Comparison of ENCODE assay signal across 19 mouse cellular contexts in genomic region chr17:89802148-89802547, GRCm38 (mm10).
DNase-seq lines count a peak whose midpoint lies in the region; ATAC-seq and TF ChIP-seq lines count a peak whose summit lies in the region.
"Had no signal": no experiment of that assay in that cellular context is flagged by ENCODE, and none has a peak within 500 bp of the region (broad histone marks: within the 10 kb centered on the region; RNA-seq: fewer than 3 reads in every experiment).

No protein-coding gene starts in this region.

- no peak overlapping the region for H3K4me2 ChIP-seq in stomach, postnatal 0 days (replicated peaks; ENCODE audit: low read depth)
- H3K4me2 ChIP-seq in forebrain, embryonic 16.5 days (ENCODE audit: low read length) = no peak overlapping the region
- no peak overlapping the region for H3K4me2 ChIP-seq in lung, postnatal 0 days (replicated peaks; ENCODE audit: low read depth, low read length)
- H3K4me2 ChIP-seq: embryonic facial prominence, embryonic 12.5 days; forebrain, embryonic 13.5 days; hindbrain, embryonic 13.5 days had no signal

- intact Hi-C loops in heart, postnatal 36 days (cut with DNase I) = no loop called here

- no peak overlapping the region for H3K9ac ChIP-seq in stomach, postnatal 0 days (ENCODE audit: low read length)
- H3K9ac ChIP-seq in forebrain, embryonic 16.5 days (replicated peaks; ENCODE audit: low read depth, low read length) = no peak overlapping the region
- no peak overlapping the region for H3K9ac ChIP-seq in lung, postnatal 0 days (replicated peaks; ENCODE audit: low read depth)
- H3K9ac ChIP-seq: embryonic facial prominence, embryonic 12.5 days; forebrain, embryonic 13.5 days; hindbrain, embryonic 13.5 days had no signal

- H3K36me3 ChIP-seq in stomach, postnatal 0 days (ENCODE audit: control insufficient read depth, insufficient read depth, low read length) = no peaks in the 10 kb centered on the region
- no peaks in the 10 kb centered on the region for H3K36me3 ChIP-seq in forebrain, embryonic 16.5 days (ENCODE audit: control insufficient read depth, insufficient read depth)
- H3K36me3 ChIP-seq in lung, postnatal 0 days (ENCODE audit: insufficient read depth, low read length) = no peaks in the 10 kb centered on the region
- H3K36me3 ChIP-seq: embryonic facial prominence, embryonic 12.5 days; heart, embryonic 10.5 days; hindbrain, embryonic 13.5 days had no signal

- peak; percentile 96 for DNase-seq in brain, adult 2 months (ENCODE audit: low read depth, low spot score)
- DNase-seq in cerebellum, adult 2 months = peak; percentile 80 to 92
- peak; percentile 85 for DNase-seq in cerebellum, postnatal 10 days
- no peak for DNase-seq in stomach, postnatal 0 days (ENCODE audit: low spot score)
- no peak for DNase-seq in lung, postnatal 0 days (ENCODE audit: low spot score)
- no peak for DNase-seq in heart, postnatal 36 days
- DNase-seq: adrenal gland, adult 2 months; adrenal gland, postnatal 25 days; gastrocnemius, adult 2 months; gastrocnemius, postnatal 25 days; heart, postnatal 10 days; kidney, adult 8-10 months had no signal

- ATAC-seq in cerebellum, adult (ENCODE audit: insufficient number of reproducible peaks, low FRiP score, low TSS enrichment) = peak; percentile 96
- ATAC-seq in stomach, postnatal 0 days (ENCODE audit: low FRiP score, low TSS enrichment) = no peak
- no peak for ATAC-seq in forebrain, embryonic 16.5 days
- no peak for ATAC-seq in lung, postnatal 0 days
- ATAC-seq: forebrain, embryonic 13.5 days; intestine, embryonic 16.5 days had no signal

- no peak for TF ChIP-seq EP300 in stomach, postnatal 0 days (optimal IDR thresholded peaks at IDR 0.05)
- TF ChIP-seq EP300 in lung, postnatal 0 days (IDR thresholded peaks at IDR 0.05) = no peak

- no peak for TF ChIP-seq POLR2A in cerebellum, adult 2 months (IDR thresholded peaks at IDR 0.05; ENCODE audit: borderline replicate concordance, insufficient read depth, low read length)

- no peaks in the 10 kb centered on the region for H3K9me3 ChIP-seq in stomach, postnatal 0 days (ENCODE audit: control insufficient read depth, low read length)
- no peaks in the 10 kb centered on the region for H3K9me3 ChIP-seq in forebrain, embryonic 16.5 days (ENCODE audit: control insufficient read depth, low read length)
- no peaks in the 10 kb centered on the region for H3K9me3 ChIP-seq in lung, postnatal 0 days (ENCODE audit: low read length)
- H3K9me3 ChIP-seq: embryonic facial prominence, embryonic 12.5 days; forebrain, embryonic 13.5 days; heart, embryonic 10.5 days; hindbrain, embryonic 13.5 days had no signal

- no peaks in the 10 kb centered on the region for H3K27me3 ChIP-seq in cerebellum, adult 2 months (ENCODE audit: control insufficient read depth, insufficient read depth, low read length)
- no peaks in the 10 kb centered on the region for H3K27me3 ChIP-seq in stomach, postnatal 0 days (ENCODE audit: control insufficient read depth, insufficient read depth, low read length)
- no peaks in the 10 kb centered on the region for H3K27me3 ChIP-seq in forebrain, embryonic 16.5 days (replicated peaks; ENCODE audit: control insufficient read depth, insufficient read depth, low read length)
- H3K27me3 ChIP-seq in lung, postnatal 0 days (replicated peaks; ENCODE audit: insufficient read depth, low read length) = no peaks in the 10 kb centered on the region
- H3K27me3 ChIP-seq: embryonic facial prominence, embryonic 12.5 days; forebrain, embryonic 13.5 days; hindbrain, embryonic 13.5 days had no signal

- no peaks in the 10 kb centered on the region; the same call in 1 of the 2 replicates for H3K4me1 ChIP-seq in cerebellum, adult 2 months (ENCODE audit: control insufficient read depth, insufficient read depth, low read length)
- H3K4me1 ChIP-seq in stomach, postnatal 0 days (replicated peaks; ENCODE audit: control insufficient read depth, insufficient read depth) = no peaks in the 10 kb centered on the region
- no peaks in the 10 kb centered on the region for H3K4me1 ChIP-seq in forebrain, embryonic 16.5 days (replicated peaks; ENCODE audit: control insufficient read depth, insufficient read depth, low read length)
- no peaks in the 10 kb centered on the region for H3K4me1 ChIP-seq in lung, postnatal 0 days (ENCODE audit: insufficient read depth, low read depth, low read length)
- H3K4me1 ChIP-seq: embryonic facial prominence, embryonic 12.5 days; forebrain, embryonic 13.5 days; heart, embryonic 10.5 days; hindbrain, embryonic 13.5 days had no signal

- TF ChIP-seq CTCF in cerebellum, adult 2 months (IDR thresholded peaks at IDR 0.05; ENCODE audit: borderline replicate concordance, insufficient read depth, low read depth, low read length) = no peak
- TF ChIP-seq CTCF in stomach, postnatal 0 days (IDR thresholded peaks at IDR 0.05; ENCODE audit: low read depth) = no peak
- TF ChIP-seq CTCF in lung, postnatal 0 days (IDR thresholded peaks at IDR 0.05) = no peak

- WGBS in cerebellum, adult 2 months = 17% methylated on average over 1 of the region's 1 CpGs
- WGBS in stomach, postnatal 0 days = 73% methylated on average over 1 of the region's 1 CpGs
- WGBS in forebrain, embryonic 16.5 days = 86% methylated on average over 1 of the region's 1 CpGs
- WGBS in lung, postnatal 0 days = 71% methylated on average over 1 of the region's 1 CpGs

- H3K4me3 ChIP-seq in cerebellum, adult 2 months (replicated peaks; ENCODE audit: insufficient read depth, low read depth, low read length) = no peak overlapping the region
- H3K4me3 ChIP-seq in stomach, postnatal 0 days (ENCODE audit: low read depth, low read length) = no peak overlapping the region
- H3K4me3 ChIP-seq in forebrain, embryonic 16.5 days (replicated peaks; ENCODE audit: low read length) = no peak overlapping the region
- no peak overlapping the region for H3K4me3 ChIP-seq in lung, postnatal 0 days (ENCODE audit: low read depth, low read length)
- H3K4me3 ChIP-seq: embryonic facial prominence, embryonic 12.5 days; forebrain, embryonic 13.5 days; gastrocnemius, adult 2 months; heart, embryonic 10.5 days; hindbrain, embryonic 13.5 days had no signal

- H3K27ac ChIP-seq in cerebellum, adult 2 months (ENCODE audit: insufficient read depth, low read length) = peak overlapping the region; percentile 39
- H3K27ac ChIP-seq in stomach, postnatal 0 days (replicated peaks) = no peak overlapping the region
- H3K27ac ChIP-seq in forebrain, embryonic 16.5 days (ENCODE audit: low read length) = no peak overlapping the region
- H3K27ac ChIP-seq in lung, postnatal 0 days (ENCODE audit: low read length) = no peak overlapping the region
- H3K27ac ChIP-seq: embryonic facial prominence, embryonic 12.5 days; forebrain, embryonic 13.5 days; gastrocnemius, adult 2 months; heart, embryonic 10.5 days; hindbrain, embryonic 13.5 days had no signal

Comparison
In these comparisons a context has a peak if more than half of its experiments do, and no peak if none do; other contexts are left out.
1. DNase-seq: peak in brain, adult 2 months (single experiment), cerebellum, adult 2 months (2 of 2) and cerebellum, postnatal 10 days (2 of 2); none in stomach, postnatal 0 days (single experiment), lung, postnatal 0 days (single experiment) and heart, postnatal 36 days (0 of 2).